Mouse (Mus musculus): Measurements from ENCODE around the gene Nup188. TPM values are rescaled to one million over a fixed set of nuclear protein-coding genes. Genes with fewer than 3 reads are reported as not detected.
A peak's percentile ranks its signal among the peaks of the same experiment; 100 is the strongest.

Nup188 gene
- total RNA-seq (2014; fragmentation: Nextera tagmentation), result 62.8 and 77.7 TPM in 2 replicates
- 22.1 and 24.4 TPM in 2 replicates for total RNA-seq (2017)
- 89.5 and 106 TPM in 2 replicates for polyA plus RNA-seq (2012)

DNA sequence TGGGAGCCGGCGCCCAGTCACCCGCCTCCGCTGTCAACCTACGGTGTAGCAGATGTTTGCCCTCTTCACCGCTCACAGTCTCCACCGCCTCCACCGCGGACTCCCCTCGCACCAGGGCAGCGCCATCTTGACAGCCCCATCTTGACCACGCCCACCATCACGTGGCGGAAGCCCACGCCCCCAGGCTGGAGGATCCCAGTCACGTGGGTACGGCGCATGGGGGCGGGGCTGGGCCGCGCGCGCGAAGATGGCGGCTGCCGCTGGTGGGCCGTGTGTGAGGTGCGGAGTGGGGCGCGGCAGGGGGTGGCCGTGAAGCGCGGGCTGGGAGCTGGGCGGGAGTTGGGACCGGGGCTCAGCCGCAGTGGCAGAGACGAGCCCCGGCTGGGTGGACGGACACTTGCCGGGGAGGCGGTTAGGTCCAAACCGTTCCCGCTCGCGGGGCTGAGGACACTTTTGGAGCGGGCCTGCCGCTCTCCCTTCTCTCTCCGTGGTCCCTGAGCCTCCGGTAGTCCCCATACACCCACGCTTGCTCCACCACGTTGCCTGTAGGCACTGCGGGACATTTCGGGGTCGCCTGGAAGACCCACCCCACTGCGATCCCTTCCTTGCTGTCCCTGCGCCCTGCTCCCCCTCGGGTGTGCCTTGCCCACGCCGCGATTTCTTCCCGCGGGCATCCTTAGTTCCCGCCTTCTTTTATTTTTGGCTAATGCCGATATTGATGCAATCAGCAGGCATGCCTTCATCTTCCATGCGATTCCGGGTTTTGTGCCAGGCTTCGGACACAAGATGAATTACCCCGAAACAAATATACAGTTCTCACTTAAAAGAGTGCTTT is at the start of gene Nup188, which contains the start of gene Dolk:
Nup188 (plus strand) TSS at position 206 of the 835 bp plus-strand sequence.
Dolk (minus strand) TSS at position 143 of the 835 bp plus-strand sequence.
- peak within 1 kb of the TSS; percentile 80 for H3K4me3 ChIP-seq (ENCODE audit: low read depth, low read length)
- TF ChIP-seq POLR2AphosphoS5 (IDR thresholded peaks at IDR 0.05; ENCODE audit: insufficient replicate concordance, low read depth, low read length), result no peak
- TF ChIP-seq GATA2 (IDR thresholded peaks at IDR 0.05; ENCODE audit: borderline replicate concordance, low read depth, low read length), result no peak
- no peak for TF ChIP-seq GATA1 (IDR thresholded peaks at IDR 0.05; ENCODE audit: borderline replicate concordance, low read length)
- TF ChIP-seq CTCF (IDR thresholded peaks at IDR 0.05; ENCODE audit: low read depth, low read length), result no peak
- TF ChIP-seq TAL1 (conservative IDR thresholded peaks at IDR 0.05; ENCODE audit: low read depth, low read length), result no peak
- no peaks in the 10 kb centered on the region for H3K27me3 ChIP-seq (ENCODE audit: insufficient read depth, low read length)
- ATAC-seq (ENCODE audit: extremely low read depth, insufficient number of reproducible peaks, low FRiP score, poor library complexity, severe bottlenecking) (peak; percentile 82), DNase-seq (ENCODE audit: low spot score) (peak; percentile 85)
- peaks cover 41% of the 10 kb centered on the region for H3K4me1 ChIP-seq (ENCODE audit: insufficient read depth, low read depth, low read length)
- H3K36me3 ChIP-seq (replicated peaks), result peaks cover 59% of the 10 kb centered on the region
- H3K9me3 ChIP-seq (replicated peaks), result no peaks in the 10 kb centered on the region

DNA sequence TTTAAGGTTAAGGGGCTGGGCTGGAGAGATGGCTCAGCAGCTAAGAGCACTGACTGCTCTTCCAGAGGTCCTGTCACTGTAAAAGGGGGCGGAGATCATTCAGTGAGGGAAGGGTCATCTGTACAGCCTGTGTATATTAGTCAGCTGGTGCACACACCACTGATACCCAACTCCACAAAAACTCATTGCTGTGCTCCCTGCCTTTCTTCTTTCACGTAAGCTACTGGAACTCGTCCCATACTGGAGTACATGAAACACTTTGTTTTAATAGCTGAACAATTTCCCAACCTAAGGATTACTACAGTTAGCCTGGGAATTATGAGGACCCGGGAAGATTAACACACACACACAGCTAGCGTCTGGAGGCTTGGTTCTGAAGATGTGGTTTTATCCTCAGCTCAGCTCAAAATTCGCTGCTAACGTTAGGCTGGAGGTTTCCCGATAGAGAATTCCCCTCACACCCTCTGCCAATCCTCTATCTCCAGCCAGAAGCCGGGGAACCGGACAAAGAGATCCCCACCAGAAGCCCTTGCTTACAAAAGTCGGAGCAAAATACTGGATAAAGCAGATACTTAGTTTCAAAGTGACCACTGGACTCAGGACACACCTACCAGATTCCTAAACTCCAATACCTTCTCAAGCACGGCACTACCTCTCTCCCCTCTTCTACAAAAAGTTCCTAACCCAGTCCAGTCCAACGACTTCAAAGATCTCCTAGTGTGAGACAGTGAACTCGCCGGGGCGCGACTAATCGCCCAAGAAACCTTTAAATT is 49.6 kb upstream of the Nup188 start:
- DNase-seq (ENCODE audit: low spot score), result no peak
- peaks cover 14% of the 10 kb centered on the region for H3K9me3 ChIP-seq (replicated peaks)
- H3K4me1 ChIP-seq (ENCODE audit: insufficient read depth, low read depth, low read length), result peaks cover 39% of the 10 kb centered on the region
- TF ChIP-seq TAL1 (conservative IDR thresholded peaks at IDR 0.05; ENCODE audit: low read depth, low read length), result no peak
- TF ChIP-seq GATA1 (IDR thresholded peaks at IDR 0.05; ENCODE audit: borderline replicate concordance, low read length), result no peak
- no peak for TF ChIP-seq CTCF (IDR thresholded peaks at IDR 0.05; ENCODE audit: low read depth, low read length)
- TF ChIP-seq POLR2AphosphoS5 (IDR thresholded peaks at IDR 0.05; ENCODE audit: insufficient replicate concordance, low read depth, low read length), result no peak
- TF ChIP-seq GATA2 (IDR thresholded peaks at IDR 0.05; ENCODE audit: borderline replicate concordance, low read depth, low read length), result no peak
- H3K36me3 ChIP-seq (replicated peaks), result peaks cover 28% of the 10 kb centered on the region
- no peaks in the 10 kb centered on the region for H3K27me3 ChIP-seq (ENCODE audit: insufficient read depth, low read length)
- ATAC-seq (ENCODE audit: extremely low read depth, insufficient number of reproducible peaks, low FRiP score, poor library complexity, severe bottlenecking), result no peak
- H3K4me3 ChIP-seq (ENCODE audit: low read depth, low read length), result peak overlapping the region; percentile 90

DNA sequence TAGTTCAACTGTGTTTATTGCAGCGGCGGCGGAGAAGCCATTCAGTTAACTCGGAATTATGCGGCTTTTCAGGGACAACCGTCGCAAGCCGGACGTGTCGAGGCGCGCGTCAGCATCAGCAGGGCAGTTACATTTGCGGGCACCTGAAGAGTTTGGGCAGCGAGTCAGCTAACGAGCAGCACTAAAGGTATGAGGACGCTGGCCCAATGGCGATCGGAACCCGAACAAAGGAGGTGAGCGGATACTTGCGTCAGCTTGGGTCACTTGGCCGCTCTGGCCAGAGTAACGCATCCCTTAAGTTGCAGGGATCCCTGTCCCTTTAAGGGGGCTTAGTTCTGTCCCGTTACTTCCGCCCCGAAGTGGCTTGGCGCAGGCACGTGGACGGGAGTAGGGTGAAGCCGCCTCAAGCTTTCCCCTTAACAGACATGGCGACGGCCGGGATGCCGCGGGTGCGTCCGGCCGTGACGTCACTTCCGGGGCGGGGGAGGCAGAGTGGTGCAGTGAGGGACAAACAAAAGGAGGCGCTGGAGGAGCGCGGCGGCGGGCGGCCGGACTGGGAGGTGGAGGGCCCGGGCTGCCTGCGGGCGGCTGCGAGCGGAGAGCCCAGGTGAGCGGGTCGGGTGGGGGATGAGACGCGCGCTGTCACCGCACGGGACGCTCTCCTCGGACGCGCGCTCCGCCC is 48.9 kb upstream of the Nup188 start, which contains the start of gene Lrrc8a:
Lrrc8a (plus strand) TSS at position 517 of the 682 bp plus-strand sequence.
- TF ChIP-seq POLR2AphosphoS5 (IDR thresholded peaks at IDR 0.05; ENCODE audit: insufficient replicate concordance, low read depth, low read length) (0 out of 2 replicates have a peak, but pooled peaks have one; percentile 40), GATA2 (IDR thresholded peaks at IDR 0.05; ENCODE audit: borderline replicate concordance, low read depth, low read length) (no peak)
- H3K36me3 ChIP-seq (replicated peaks), result peaks cover 35% of the 10 kb centered on the region
- peak within 1 kb of the TSS; percentile 90 for H3K4me3 ChIP-seq (ENCODE audit: low read depth, low read length)
- DNase-seq (ENCODE audit: low spot score) (peak; percentile 95), ATAC-seq (ENCODE audit: extremely low read depth, insufficient number of reproducible peaks, low FRiP score, poor library complexity, severe bottlenecking) (peak; percentile 89)
- H3K27me3 ChIP-seq (ENCODE audit: insufficient read depth, low read length), result no peaks in the 10 kb centered on the region
- peaks cover 9% of the 10 kb centered on the region for H3K9me3 ChIP-seq (replicated peaks)
- H3K4me1 ChIP-seq (ENCODE audit: insufficient read depth, low read depth, low read length), result peaks cover 39% of the 10 kb centered on the region

DNA sequence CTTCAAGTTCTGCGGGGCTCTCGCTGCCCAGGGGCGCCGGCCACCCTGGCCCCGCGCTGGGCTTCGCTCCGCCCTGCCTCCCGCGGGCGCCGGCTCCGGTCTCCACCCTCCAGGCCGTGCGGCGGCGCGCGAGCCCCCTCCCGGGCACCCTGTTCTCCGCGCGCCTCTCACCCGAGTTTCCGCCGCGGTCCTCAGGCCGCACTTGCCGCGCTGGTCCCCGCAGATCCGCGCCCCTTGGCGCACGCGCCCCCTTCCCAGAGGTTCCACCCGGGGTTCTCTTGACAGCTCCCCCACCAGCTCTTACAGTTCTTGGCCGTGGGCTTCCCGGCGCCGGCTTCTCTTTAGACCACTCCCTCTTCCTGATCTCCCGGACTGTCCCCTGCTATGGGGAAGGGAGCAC is 48.3 kb upstream of the Nup188 start:
- Histone ChIP-seq H3K9me3 (replicated peaks) (peaks cover 5% of the 10 kb centered on the region), H3K4me1 (ENCODE audit: insufficient read depth, low read depth, low read length) (peaks cover 39% of the 10 kb centered on the region), H3K4me3 (ENCODE audit: low read depth, low read length) (peak overlapping the region; percentile 90), H3K27me3 (ENCODE audit: insufficient read depth, low read length) (no peaks in the 10 kb centered on the region), H3K36me3 (replicated peaks) (peaks cover 40% of the 10 kb centered on the region)
- DNase-seq (ENCODE audit: low spot score), result peak; percentile 67
- no peak for ATAC-seq (ENCODE audit: extremely low read depth, insufficient number of reproducible peaks, low FRiP score, poor library complexity, severe bottlenecking)
- no peak for TF ChIP-seq POLR2AphosphoS5 (IDR thresholded peaks at IDR 0.05; ENCODE audit: insufficient replicate concordance, low read depth, low read length)
- TF ChIP-seq GATA1 (IDR thresholded peaks at IDR 0.05; ENCODE audit: borderline replicate concordance, low read length), result no peak
- TF ChIP-seq GATA2 (IDR thresholded peaks at IDR 0.05; ENCODE audit: borderline replicate concordance, low read depth, low read length), result no peak
- no peak for TF ChIP-seq CTCF (IDR thresholded peaks at IDR 0.05; ENCODE audit: low read depth, low read length)
- TF ChIP-seq TAL1 (conservative IDR thresholded peaks at IDR 0.05; ENCODE audit: low read depth, low read length), result no peak

DNA sequence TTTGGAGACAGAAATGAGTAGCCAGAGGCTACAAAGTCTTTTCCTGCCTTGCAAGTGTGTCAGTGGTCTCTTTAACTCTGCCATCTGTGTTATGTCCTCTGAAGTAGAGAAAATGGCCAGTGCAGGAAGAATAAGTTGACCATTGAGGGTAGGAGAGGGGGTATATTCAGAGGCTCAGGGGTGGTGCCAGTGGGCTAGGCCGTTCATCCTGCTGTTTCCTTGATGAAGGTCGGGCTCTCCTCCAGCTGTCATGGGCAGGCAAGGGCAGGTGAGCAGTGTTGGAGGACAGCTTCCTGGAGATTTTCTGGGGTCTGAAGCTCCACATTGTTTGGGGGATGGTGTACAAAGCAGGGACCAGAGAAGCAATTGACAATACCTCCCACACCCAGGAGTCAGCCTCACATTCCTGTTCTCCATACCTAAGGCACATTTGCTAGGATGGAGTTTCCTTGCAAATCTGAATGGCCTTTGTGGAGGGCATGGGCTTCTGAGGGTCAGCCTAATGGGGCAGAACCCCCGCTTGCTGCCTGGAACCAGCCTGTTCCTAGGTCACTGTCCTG is 47.2 kb upstream of the Nup188 start:
- Histone ChIP-seq H3K4me3 (ENCODE audit: low read depth, low read length) (peak overlapping the region; percentile 90; the same call in 1 of the 2 replicates), H3K4me1 (ENCODE audit: insufficient read depth, low read depth, low read length) (peaks cover 39% of the 10 kb centered on the region), H3K27me3 (ENCODE audit: insufficient read depth, low read length) (no peaks in the 10 kb centered on the region), H3K36me3 (replicated peaks) (peaks cover 51% of the 10 kb centered on the region), H3K9me3 (replicated peaks) (no peaks in the 10 kb centered on the region)
- ATAC-seq (ENCODE audit: extremely low read depth, insufficient number of reproducible peaks, low FRiP score, poor library complexity, severe bottlenecking) (no peak), DNase-seq (ENCODE audit: low spot score) (no peak)
- no peak for TF ChIP-seq POLR2AphosphoS5 (IDR thresholded peaks at IDR 0.05; ENCODE audit: insufficient replicate concordance, low read depth, low read length)
- no peak for TF ChIP-seq CTCF (IDR thresholded peaks at IDR 0.05; ENCODE audit: low read depth, low read length)
- no peak for TF ChIP-seq GATA2 (IDR thresholded peaks at IDR 0.05; ENCODE audit: borderline replicate concordance, low read depth, low read length)
- TF ChIP-seq GATA1 (IDR thresholded peaks at IDR 0.05; ENCODE audit: borderline replicate concordance, low read length), result no peak
- no peak for TF ChIP-seq TAL1 (conservative IDR thresholded peaks at IDR 0.05; ENCODE audit: low read depth, low read length)

Measured in G1E (cell line).